Mouse (Mus musculus): ENCODE results near the gene Srp72.

- TF ChIP-seq CTCF (IDR thresholded peaks at IDR 0.05; ENCODE audit: low read depth, low read length) (no peak), POLR2A (IDR thresholded peaks at IDR 0.05; ENCODE audit: borderline replicate concordance, low read depth, low read length) (no peak)
Measured at GRCm38 (mm10) chr5:77038451-77038850, 64.0 kb downstream of the Srp72 start.

Data from bone marrow macrophage, adult 2 months (primary cell).